Mouse (Mus musculus): ENCODE measurements at regions not wholly inside any gene's neighbourhood (a gene's known extent, or its start where the extent isn't known, plus 50 kb on each side); places are given as distances from the start of the nearest gene placed in this dataset.

GRCm38 (mm10) chr7:136433699-136434098 is 460.7 kb upstream of the Mgmt start:
- Histone ChIP-seq H3K4me2 (replicated peaks; ENCODE audit: low read depth, low read length) (no peak overlapping the region), H3K36me3 (ENCODE audit: insufficient read depth, low read length) (no peaks in the 10 kb centered on the region), H3K27me3 (ENCODE audit: insufficient read depth, low read length) (peaks cover 2% of the 10 kb centered on the region; the same call in 1 of the 2 replicates), H3K9ac (replicated peaks; ENCODE audit: low read length) (no peak overlapping the region), H3K4me1 (ENCODE audit: insufficient read depth, low read length) (peaks cover 6% of the 10 kb centered on the region), H3K4me3 (ENCODE audit: low read length) (no peak overlapping the region), H3K27ac (ENCODE audit: low read length) (no peak overlapping the region), H3K9me3 (ENCODE audit: low read length) (no peaks in the 10 kb centered on the region)
- no peak for ATAC-seq (ENCODE audit: low FRiP score, low TSS enrichment)
- 78% methylated on average over 3 of the region's 3 CpGs for WGBS

- Histone ChIP-seq H3K27ac (ENCODE audit: low read length) (no peak overlapping the region), H3K36me3 (ENCODE audit: insufficient read depth, low read length) (no peaks in the 10 kb centered on the region), H3K4me1 (ENCODE audit: insufficient read depth, low read length) (peaks cover 6% of the 10 kb centered on the region), H3K4me3 (ENCODE audit: low read length) (no peak overlapping the region), H3K9me3 (ENCODE audit: low read length) (no peaks in the 10 kb centered on the region), H3K9ac (replicated peaks; ENCODE audit: low read length) (no peak overlapping the region), H3K4me2 (replicated peaks; ENCODE audit: low read depth, low read length) (no peak overlapping the region), H3K27me3 (ENCODE audit: insufficient read depth, low read length) (peaks cover 2% of the 10 kb centered on the region; the same call in 1 of the 2 replicates)
- 93% methylated on average over 13 of the region's 13 CpGs for WGBS
- ATAC-seq (ENCODE audit: low FRiP score, low TSS enrichment) = no peak
These were observed 459.9 kb upstream of the Mgmt start for GRCm38 (mm10) chr7:136434510-136434909.

GRCm38 (mm10) chr7:136443436-136443835 is 451.0 kb upstream of the Mgmt start:
- Histone ChIP-seq H3K27me3 (ENCODE audit: insufficient read depth, low read length) (no peaks in the 10 kb centered on the region), H3K36me3 (ENCODE audit: insufficient read depth, low read length) (no peaks in the 10 kb centered on the region), H3K27ac (ENCODE audit: low read length) (no peak overlapping the region), H3K9me3 (ENCODE audit: low read length) (no peaks in the 10 kb centered on the region), H3K4me2 (replicated peaks; ENCODE audit: low read depth, low read length) (no peak overlapping the region), H3K9ac (replicated peaks; ENCODE audit: low read length) (no peak overlapping the region), H3K4me1 (ENCODE audit: insufficient read depth, low read length) (no peaks in the 10 kb centered on the region), H3K4me3 (ENCODE audit: low read length) (no peak overlapping the region)
- no peak for ATAC-seq (ENCODE audit: low FRiP score, low TSS enrichment)
- WGBS = 73% methylated on average over 2 of the region's 2 CpGs

- H3K4me1 ChIP-seq (ENCODE audit: insufficient read depth, low read length) = no peaks in the 10 kb centered on the region
- 70% methylated on average over 6 of the region's 6 CpGs for WGBS
- no peaks in the 10 kb centered on the region for H3K36me3 ChIP-seq (ENCODE audit: insufficient read depth, low read length)
- no peak overlapping the region for H3K4me2 ChIP-seq (replicated peaks; ENCODE audit: low read depth, low read length)
- no peak overlapping the region for H3K9ac ChIP-seq (replicated peaks; ENCODE audit: low read length)
- no peaks in the 10 kb centered on the region for H3K27me3 ChIP-seq (ENCODE audit: insufficient read depth, low read length)
- H3K27ac ChIP-seq (ENCODE audit: low read length) = no peak overlapping the region
- no peaks in the 10 kb centered on the region for H3K9me3 ChIP-seq (ENCODE audit: low read length)
- H3K4me3 ChIP-seq (ENCODE audit: low read length) = no peak overlapping the region
- no peak for ATAC-seq (ENCODE audit: low FRiP score, low TSS enrichment)
These were observed 449.3 kb upstream of the Mgmt start for GRCm38 (mm10) chr7:136445091-136445490.

- Histone ChIP-seq H3K27me3 (ENCODE audit: insufficient read depth, low read length) (no peaks in the 10 kb centered on the region), H3K36me3 (ENCODE audit: insufficient read depth, low read length) (no peaks in the 10 kb centered on the region), H3K4me3 (ENCODE audit: low read length) (no peak overlapping the region), H3K27ac (ENCODE audit: low read length) (no peak overlapping the region), H3K9me3 (ENCODE audit: low read length) (no peaks in the 10 kb centered on the region), H3K4me2 (replicated peaks; ENCODE audit: low read depth, low read length) (no peak overlapping the region), H3K4me1 (ENCODE audit: insufficient read depth, low read length) (0 out of 2 replicates have a peak, but pooled peaks cover 4% of the 10 kb centered on the region), H3K9ac (replicated peaks; ENCODE audit: low read length) (no peak overlapping the region)
- ATAC-seq (ENCODE audit: low FRiP score, low TSS enrichment) = no peak
- WGBS = 95% methylated on average over 1 of the region's 1 CpGs
These were observed 445.1 kb upstream of the Mgmt start for GRCm38 (mm10) chr7:136449286-136449685.

GRCm38 (mm10) chr7:136451672-136452361 is 442.6 kb upstream of the Mgmt start:
- ATAC-seq (ENCODE audit: low FRiP score, low TSS enrichment) = peak; percentile 77
- no peak overlapping the region for H3K4me2 ChIP-seq (replicated peaks; ENCODE audit: low read depth, low read length)
- H3K4me3 ChIP-seq (ENCODE audit: low read length) = no peak overlapping the region
- no peaks in the 10 kb centered on the region for H3K27me3 ChIP-seq (ENCODE audit: insufficient read depth, low read length)
- H3K27ac ChIP-seq (ENCODE audit: low read length) = no peak overlapping the region
- WGBS = 34% methylated on average over 8 of the region's 8 CpGs
- no peaks in the 10 kb centered on the region for H3K9me3 ChIP-seq (ENCODE audit: low read length)
- 0 out of 2 replicates have a peak, but pooled peaks cover 4% of the 10 kb centered on the region for H3K4me1 ChIP-seq (ENCODE audit: insufficient read depth, low read length)
- no peak overlapping the region for H3K9ac ChIP-seq (replicated peaks; ENCODE audit: low read length)
- H3K36me3 ChIP-seq (ENCODE audit: insufficient read depth, low read length) = no peaks in the 10 kb centered on the region

GRCm38 (mm10) chr7:136452561-136452960 is 441.9 kb upstream of the Mgmt start:
- Histone ChIP-seq H3K36me3 (ENCODE audit: insufficient read depth, low read length) (no peaks in the 10 kb centered on the region), H3K4me1 (ENCODE audit: insufficient read depth, low read length) (0 out of 2 replicates have a peak, but pooled peaks cover 4% of the 10 kb centered on the region), H3K9me3 (ENCODE audit: low read length) (no peaks in the 10 kb centered on the region), H3K27me3 (ENCODE audit: insufficient read depth, low read length) (no peaks in the 10 kb centered on the region), H3K4me2 (replicated peaks; ENCODE audit: low read depth, low read length) (no peak overlapping the region), H3K27ac (ENCODE audit: low read length) (no peak overlapping the region), H3K4me3 (ENCODE audit: low read length) (no peak overlapping the region), H3K9ac (replicated peaks; ENCODE audit: low read length) (no peak overlapping the region)
- WGBS = 84% methylated on average over 5 of the region's 5 CpGs
- no peak for ATAC-seq (ENCODE audit: low FRiP score, low TSS enrichment)

GRCm38 (mm10) chr7:136457171-136457570 is 437.2 kb upstream of the Mgmt start:
- no peak for ATAC-seq (ENCODE audit: low FRiP score, low TSS enrichment)
- Histone ChIP-seq H3K36me3 (ENCODE audit: insufficient read depth, low read length) (no peaks in the 10 kb centered on the region), H3K4me1 (ENCODE audit: insufficient read depth, low read length) (no peaks in the 10 kb centered on the region), H3K27me3 (ENCODE audit: insufficient read depth, low read length) (no peaks in the 10 kb centered on the region), H3K9ac (replicated peaks; ENCODE audit: low read length) (no peak overlapping the region), H3K4me2 (replicated peaks; ENCODE audit: low read depth, low read length) (no peak overlapping the region), H3K27ac (ENCODE audit: low read length) (no peak overlapping the region), H3K4me3 (ENCODE audit: low read length) (no peak overlapping the region), H3K9me3 (ENCODE audit: low read length) (no peaks in the 10 kb centered on the region)
- 64% methylated on average over 7 of the region's 7 CpGs for WGBS

- H3K27ac ChIP-seq (ENCODE audit: low read length) = no peak overlapping the region
- H3K4me2 ChIP-seq (replicated peaks; ENCODE audit: low read depth, low read length) = no peak overlapping the region
- WGBS = 62% methylated on average over 10 of the region's 10 CpGs
- H3K4me3 ChIP-seq (ENCODE audit: low read length) = no peak overlapping the region
- H3K27me3 ChIP-seq (ENCODE audit: insufficient read depth, low read length) = no peaks in the 10 kb centered on the region
- H3K9me3 ChIP-seq (ENCODE audit: low read length) = no peaks in the 10 kb centered on the region
- H3K36me3 ChIP-seq (ENCODE audit: insufficient read depth, low read length) = no peaks in the 10 kb centered on the region
- no peak for ATAC-seq (ENCODE audit: low FRiP score, low TSS enrichment)
- H3K9ac ChIP-seq (replicated peaks; ENCODE audit: low read length) = no peak overlapping the region
- H3K4me1 ChIP-seq (ENCODE audit: insufficient read depth, low read length) = no peaks in the 10 kb centered on the region
These were observed 436.5 kb upstream of the Mgmt start for GRCm38 (mm10) chr7:136457867-136458448.

- no peaks in the 10 kb centered on the region for H3K9me3 ChIP-seq (ENCODE audit: low read length)
- 0 out of 2 replicates have a peak, but pooled peaks cover 2% of the 10 kb centered on the region for H3K27me3 ChIP-seq (ENCODE audit: insufficient read depth, low read length)
- peaks cover 27% of the 10 kb centered on the region for H3K4me1 ChIP-seq (ENCODE audit: insufficient read depth, low read length)
- H3K4me3 ChIP-seq (ENCODE audit: low read length) = no peak overlapping the region
- H3K36me3 ChIP-seq (ENCODE audit: insufficient read depth, low read length) = no peaks in the 10 kb centered on the region
- ATAC-seq (ENCODE audit: low FRiP score, low TSS enrichment) = peak; percentile 78
- no peak overlapping the region for H3K9ac ChIP-seq (replicated peaks; ENCODE audit: low read length)
- H3K27ac ChIP-seq (ENCODE audit: low read length) = no peak overlapping the region
- H3K4me2 ChIP-seq (replicated peaks; ENCODE audit: low read depth, low read length) = no peak overlapping the region
- 56% methylated on average over 4 of the region's 4 CpGs for WGBS
These were observed 417.3 kb upstream of the Mgmt start for GRCm38 (mm10) chr7:136477135-136477534.

Data from kidney, embryonic 16.5 days (tissue).